Mouse (Mus musculus) intestine, embryonic 16.5 days (tissue): ENCODE results near the gene Znfx1. TPM values are rescaled to one million over a fixed set of nuclear protein-coding genes. Genes with fewer than 3 reads are reported as not detected.

Experiments used
- ATAC-seq: fragments of 200-750 bp; cut with Nextera tagmentation; 2 replicates; pipeline ENCODE4 v1.8.0; 2017; ENCODE audit warnings: moderate TSS enrichment, moderate library complexity
- H3K27ac ChIP-seq: fragments of 300-500 bp; sonication (generic); 2 replicates; pipeline ENCODE4 v1.5.1; 2014; ENCODE audit warnings: mild to moderate bottlenecking, low read length
- H3K27me3 ChIP-seq: fragments of 300-500 bp; sonication (generic); replicated peaks from 2 replicates; pipeline ENCODE4 v1.6.1; 2014; ENCODE audit warnings: low read length, control low read depth, mixed read lengths; ENCODE audit not compliant: control insufficient read depth, insufficient read depth
- H3K36me3 ChIP-seq: fragments of 300-500 bp; sonication (generic); 2 replicates; pipeline ENCODE4 v1.6.1; 2014; ENCODE audit warnings: low read length, control low read depth; ENCODE audit not compliant: control insufficient read depth, insufficient read depth
- H3K4me1 ChIP-seq: fragments of 300-500 bp; sonication (generic); 2 replicates; pipeline ENCODE4 v1.6.1; 2014; ENCODE audit warnings: low read length, control low read depth, mixed read lengths; ENCODE audit not compliant: control insufficient read depth, insufficient read depth
- H3K4me2 ChIP-seq: fragments of 300-500 bp; sonication (generic); 2 replicates; pipeline ENCODE4 v1.6.1; 2014; ENCODE audit warnings: low read depth, low read length, control low read depth
- H3K4me3 ChIP-seq: fragments of 300-500 bp; sonication (generic); 2 replicates; pipeline ENCODE4 v1.5.1; 2014; ENCODE audit warnings: mild to moderate bottlenecking, low read length
- H3K9ac ChIP-seq: fragments of 300-500 bp; sonication (generic); 2 replicates; pipeline ENCODE4 v1.6.1; 2014; ENCODE audit warnings: low read depth, low read length
- H3K9me3 ChIP-seq: fragments of 300-500 bp; sonication (generic); 2 replicates; pipeline ENCODE4 v1.6.1; 2016; ENCODE audit warnings: low read length, control low read depth; ENCODE audit not compliant: control insufficient read depth
- WGBS: fragments of 180-500 bp; shearing (Covaris S2); extraction: QIAGEN DNeasy Blood & Tissue Kit; methylation state at CpG from one replicate; pipeline ENCODE4 v1.1.7; 2014; 5-methylcytosine and 5-hydroxymethylcytosine counted together
- polyA plus RNA-seq: library from polyadenylated mRNA; unstranded; fragments of >200 nt; fragmentation: Nextera tagmentation; extraction: Ambion mirVana; gene quantifications from 2 replicates; pipeline ENCODE4 v1.2.1, GENCODE M21; 2015

Znfx1 gene
- polyA plus RNA-seq, 1 experiment from 2014 or later, result 6.5 TPM

GRCm38 (mm10) chr2:167076352-167076751 is 13.5 kb upstream of the Znfx1 start:
- Histone ChIP-seq H3K27me3 (no peaks in the 10 kb centered on the region), H3K4me2 (no peak overlapping the region), H3K36me3 (no peaks in the 10 kb centered on the region), H3K4me1 (peaks cover 9% of the 10 kb centered on the region), H3K27ac (no peak overlapping the region), H3K4me3 (no peak overlapping the region), H3K9ac (no peak overlapping the region), H3K9me3 (no peaks in the 10 kb centered on the region)
- WGBS, result 96% methylated on average over 4 of the region's 4 CpGs
- no peak for ATAC-seq

GRCm38 (mm10) chr2:167074587-167074986 is 11.8 kb upstream of the Znfx1 start:
- Histone ChIP-seq H3K9me3 (no peaks in the 10 kb centered on the region), H3K27me3 (no peaks in the 10 kb centered on the region)
- ATAC-seq, result no peak

GRCm38 (mm10) chr2:167071641-167072601 is 9.1 kb upstream of the Znfx1 start:
- H3K4me2 ChIP-seq, result peak overlapping the region; percentile 66
- no peaks in the 10 kb centered on the region for H3K27me3 ChIP-seq
- H3K36me3 ChIP-seq, result no peaks in the 10 kb centered on the region
- peaks cover 6% of the 10 kb centered on the region for H3K4me1 ChIP-seq
- 6% methylated on average over 22 of the region's 22 CpGs for WGBS
- H3K27ac ChIP-seq, result peak overlapping the region; percentile 46
- H3K9me3 ChIP-seq, result no peaks in the 10 kb centered on the region
- peak overlapping the region; percentile 52 for H3K4me3 ChIP-seq
- H3K9ac ChIP-seq, result peak overlapping the region; percentile 63
- peak; percentile 91 for ATAC-seq

More at GRCm38 (mm10) chr2:167074587-167074986, 11.8 kb upstream of the Znfx1 start:
- Histone ChIP-seq H3K4me3 (no peak overlapping the region), H3K4me2 (no peak overlapping the region), H3K4me1 (peaks cover 12% of the 10 kb centered on the region), H3K27ac (no peak overlapping the region), H3K36me3 (no peaks in the 10 kb centered on the region), H3K9ac (no peak overlapping the region)
- 85% methylated on average over 5 of the region's 5 CpGs for WGBS

- H3K27me3 ChIP-seq, result no peaks in the 10 kb centered on the region
- WGBS, result 11% methylated on average over 12 of the region's 12 CpGs
- H3K9me3 ChIP-seq, result no peaks in the 10 kb centered on the region
- H3K9ac ChIP-seq, result peak overlapping the region; percentile 63
- no peak for ATAC-seq
- peaks cover 6% of the 10 kb centered on the region for H3K4me1 ChIP-seq
- H3K27ac ChIP-seq, result peak overlapping the region; percentile 46
- H3K36me3 ChIP-seq, result no peaks in the 10 kb centered on the region
- H3K4me3 ChIP-seq, result peak overlapping the region; percentile 52
- H3K4me2 ChIP-seq, result peak overlapping the region; percentile 66
These were observed 8.4 kb upstream of the Znfx1 start for GRCm38 (mm10) chr2:167071266-167071640.

GRCm38 (mm10) chr2:167070341-167070740 is 7.5 kb upstream of the Znfx1 start:
- Histone ChIP-seq H3K4me2 (no peak overlapping the region), H3K4me3 (no peak overlapping the region), H3K9me3 (no peaks in the 10 kb centered on the region), H3K27me3 (no peaks in the 10 kb centered on the region), H3K4me1 (peaks cover 11% of the 10 kb centered on the region), H3K27ac (no peak overlapping the region), H3K36me3 (peaks cover 5% of the 10 kb centered on the region; the same call in 1 of the 2 replicates), H3K9ac (no peak overlapping the region)
- 56% methylated on average over 6 of the region's 6 CpGs for WGBS
- ATAC-seq, result no peak

- Histone ChIP-seq H3K27ac (peak overlapping the region; percentile 67), H3K27me3 (no peaks in the 10 kb centered on the region), H3K4me3 (no peak overlapping the region), H3K4me2 (no peak overlapping the region), H3K9me3 (no peaks in the 10 kb centered on the region), H3K36me3 (peaks cover 5% of the 10 kb centered on the region; the same call in 1 of the 2 replicates), H3K9ac (no peak overlapping the region), H3K4me1 (peaks cover 12% of the 10 kb centered on the region)
- WGBS, result 40% methylated on average over 6 of the region's 6 CpGs
- ATAC-seq, result no peak
These were observed 4.8 kb upstream of the Znfx1 start for GRCm38 (mm10) chr2:167067575-167067974.

GRCm38 (mm10) chr2:167066528-167067516 is 4.0 kb upstream of the Znfx1 start:
- 24% methylated on average over 6 of the region's 6 CpGs for WGBS
- H3K9ac ChIP-seq, result no peak overlapping the region
- ATAC-seq, result no peak
- no peak overlapping the region for H3K4me3 ChIP-seq
- H3K27me3 ChIP-seq, result no peaks in the 10 kb centered on the region
- no peak overlapping the region for H3K4me2 ChIP-seq
- H3K36me3 ChIP-seq, result peaks cover 5% of the 10 kb centered on the region; the same call in 1 of the 2 replicates
- no peaks in the 10 kb centered on the region for H3K9me3 ChIP-seq
- H3K27ac ChIP-seq, result no peak overlapping the region; the same call in 1 of the 2 replicates
- peaks cover 13% of the 10 kb centered on the region for H3K4me1 ChIP-seq

GRCm38 (mm10) chr2:167066031-167066430 is 3.2 kb upstream of the Znfx1 start:
- Histone ChIP-seq H3K9ac (no peak overlapping the region), H3K4me1 (peaks cover 17% of the 10 kb centered on the region), H3K4me2 (no peak overlapping the region), H3K4me3 (no peak overlapping the region), H3K27me3 (no peaks in the 10 kb centered on the region), H3K27ac (peak overlapping the region; percentile 29; the same call in 1 of the 2 replicates), H3K36me3 (peaks cover 5% of the 10 kb centered on the region; the same call in 1 of the 2 replicates), H3K9me3 (no peaks in the 10 kb centered on the region)
- 50% methylated on average over 1 of the region's 1 CpGs for WGBS
- ATAC-seq, result no peak
